Mouse (Mus musculus): ENCODE results near the gene Emc10. TPM values are rescaled to one million over a fixed set of nuclear protein-coding genes. Genes with fewer than 3 reads are reported as not detected.

Gene Emc10
- polyA plus RNA-seq, 2 experiments: 151 to 182 TPM

DNA sequence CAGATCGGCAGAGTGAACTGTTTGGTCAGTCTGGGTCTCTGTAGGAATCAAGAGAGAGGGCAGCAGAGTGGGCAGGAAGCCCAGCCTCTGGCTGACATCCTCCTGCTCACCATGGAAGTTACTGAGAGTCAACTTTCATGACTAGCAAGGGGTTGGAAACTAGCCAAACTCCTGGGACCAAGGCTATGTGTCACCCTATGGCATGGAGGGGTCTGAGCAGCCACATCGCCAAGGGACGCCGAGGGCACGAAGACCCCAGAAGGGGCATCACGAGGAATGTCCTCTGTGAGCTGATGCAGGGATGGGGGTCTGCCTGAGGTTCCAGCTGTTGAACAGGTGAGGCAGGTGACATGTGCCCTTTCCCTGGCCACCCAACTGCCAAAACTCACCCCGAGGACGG, 7.8 kb downstream of the Emc10 start:
- Histone ChIP-seq H3K4me1 (ENCODE audit: control insufficient read depth, insufficient read depth, low read length) (no peaks in the 10 kb centered on the region), H3K27ac (replicated peaks; ENCODE audit: low read depth, low read length) (no peak overlapping the region), H3K4me3 (replicated peaks; ENCODE audit: low read length) (no peak overlapping the region), H3K9me3 (ENCODE audit: control insufficient read depth, low read length) (no peaks in the 10 kb centered on the region), H3K9ac (ENCODE audit: low read depth, low read length, severe bottlenecking) (no peak overlapping the region), H3K36me3 (ENCODE audit: control insufficient read depth, insufficient read depth, low read length) (peaks cover 52% of the 10 kb centered on the region), H3K4me2 (replicated peaks; ENCODE audit: low read depth, low read length, severe bottlenecking) (no peak overlapping the region), H3K27me3 (ENCODE audit: control insufficient read depth, insufficient read depth, low read length) (no peaks in the 10 kb centered on the region)
- ATAC-seq (ENCODE audit: low FRiP score, low read depth) (no peak), DNase-seq (ENCODE audit: low spot score) (no peak)
- 88% methylated on average over 8 of the region's 8 CpGs for WGBS
- no peak for TF ChIP-seq POLR2A (IDR thresholded peaks at IDR 0.05; ENCODE audit: borderline replicate concordance, extremely low read depth, insufficient read depth, insufficient read length)

DNA sequence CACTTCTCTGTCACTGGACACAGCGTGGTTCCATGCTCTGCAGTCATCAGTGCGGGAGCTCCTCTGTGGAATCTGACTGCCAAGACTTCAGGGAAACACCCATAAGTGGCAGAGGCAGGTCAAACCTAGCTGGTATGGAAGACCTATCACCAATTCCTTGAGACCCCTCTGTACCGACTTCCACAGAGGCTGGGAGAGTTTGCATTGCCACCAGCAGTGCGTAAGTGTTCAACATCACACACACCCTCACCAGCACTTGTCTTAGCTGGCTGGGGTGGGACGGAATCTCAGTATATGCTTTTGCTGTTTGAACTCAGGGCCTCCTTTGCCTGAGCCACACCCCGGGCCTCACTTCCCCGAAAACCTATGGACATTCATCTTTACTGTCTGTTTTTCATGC, 8.4 kb downstream of the Emc10 start:
- H3K9ac ChIP-seq (ENCODE audit: low read depth, low read length, severe bottlenecking): no peak overlapping the region
- no peak for TF ChIP-seq POLR2A (IDR thresholded peaks at IDR 0.05; ENCODE audit: borderline replicate concordance, extremely low read depth, insufficient read depth, insufficient read length)
- peaks cover 49% of the 10 kb centered on the region for H3K36me3 ChIP-seq (ENCODE audit: control insufficient read depth, insufficient read depth, low read length)
- H3K4me2 ChIP-seq (replicated peaks; ENCODE audit: low read depth, low read length, severe bottlenecking): no peak overlapping the region
- H3K27ac ChIP-seq (replicated peaks; ENCODE audit: low read depth, low read length): no peak overlapping the region
- DNase-seq (ENCODE audit: low spot score): no peak
- H3K9me3 ChIP-seq (ENCODE audit: control insufficient read depth, low read length): no peaks in the 10 kb centered on the region
- ATAC-seq (ENCODE audit: low FRiP score, low read depth): no peak
- H3K4me1 ChIP-seq (ENCODE audit: control insufficient read depth, insufficient read depth, low read length): no peaks in the 10 kb centered on the region
- WGBS: 85% methylated on average over 7 of the region's 7 CpGs
- no peaks in the 10 kb centered on the region for H3K27me3 ChIP-seq (ENCODE audit: control insufficient read depth, insufficient read depth, low read length)
- no peak overlapping the region for H3K4me3 ChIP-seq (replicated peaks; ENCODE audit: low read length)

DNA sequence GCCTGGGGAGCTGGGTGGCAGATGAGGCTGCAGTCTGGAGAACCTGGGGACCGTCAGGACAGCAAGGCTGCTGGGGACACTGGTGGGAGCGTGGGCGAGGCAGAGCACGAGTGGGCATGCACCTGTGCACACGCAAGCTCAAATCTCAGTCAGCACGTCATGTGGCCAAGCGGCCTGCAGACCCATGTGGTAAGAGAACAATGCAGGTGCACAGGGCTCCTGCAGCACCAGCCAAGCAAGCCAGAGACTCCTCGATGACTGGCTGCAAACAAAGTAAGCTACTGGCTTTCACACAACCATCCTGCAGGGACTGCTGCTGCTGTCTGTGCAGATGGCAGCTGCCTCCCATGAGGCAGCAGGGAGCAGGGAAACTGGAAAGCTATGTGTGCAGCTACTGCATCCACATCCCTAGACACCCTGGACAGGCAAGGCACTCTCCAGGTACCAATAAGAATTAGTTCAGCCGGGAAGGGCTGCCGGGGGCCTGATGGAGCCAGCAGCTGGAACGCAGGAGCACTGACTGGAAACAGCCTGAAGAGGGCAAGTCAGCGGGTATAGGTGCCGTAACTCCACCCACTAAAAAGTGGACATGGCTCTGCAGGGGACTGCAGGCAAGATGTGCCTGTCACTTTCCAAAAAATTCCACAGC, 9.3 kb downstream of the Emc10 start:
- DNase-seq (ENCODE audit: low spot score): no peak
- Histone ChIP-seq H3K36me3 (ENCODE audit: control insufficient read depth, insufficient read depth, low read length) (peaks cover 40% of the 10 kb centered on the region), H3K4me2 (replicated peaks; ENCODE audit: low read depth, low read length, severe bottlenecking) (no peak overlapping the region), H3K4me1 (ENCODE audit: control insufficient read depth, insufficient read depth, low read length) (no peaks in the 10 kb centered on the region), H3K9me3 (ENCODE audit: control insufficient read depth, low read length) (no peaks in the 10 kb centered on the region), H3K27ac (replicated peaks; ENCODE audit: low read depth, low read length) (no peak overlapping the region), H3K4me3 (replicated peaks; ENCODE audit: low read length) (no peak overlapping the region), H3K9ac (ENCODE audit: low read depth, low read length, severe bottlenecking) (no peak overlapping the region), H3K27me3 (ENCODE audit: control insufficient read depth, insufficient read depth, low read length) (0 out of 2 replicates have a peak, but pooled peaks cover 4% of the 10 kb centered on the region)
- no peak for ATAC-seq (ENCODE audit: low FRiP score, low read depth)
- WGBS: 67% methylated on average over 13 of the region's 13 CpGs
- TF ChIP-seq POLR2A (IDR thresholded peaks at IDR 0.05; ENCODE audit: borderline replicate concordance, extremely low read depth, insufficient read depth, insufficient read length): no peak

DNA sequence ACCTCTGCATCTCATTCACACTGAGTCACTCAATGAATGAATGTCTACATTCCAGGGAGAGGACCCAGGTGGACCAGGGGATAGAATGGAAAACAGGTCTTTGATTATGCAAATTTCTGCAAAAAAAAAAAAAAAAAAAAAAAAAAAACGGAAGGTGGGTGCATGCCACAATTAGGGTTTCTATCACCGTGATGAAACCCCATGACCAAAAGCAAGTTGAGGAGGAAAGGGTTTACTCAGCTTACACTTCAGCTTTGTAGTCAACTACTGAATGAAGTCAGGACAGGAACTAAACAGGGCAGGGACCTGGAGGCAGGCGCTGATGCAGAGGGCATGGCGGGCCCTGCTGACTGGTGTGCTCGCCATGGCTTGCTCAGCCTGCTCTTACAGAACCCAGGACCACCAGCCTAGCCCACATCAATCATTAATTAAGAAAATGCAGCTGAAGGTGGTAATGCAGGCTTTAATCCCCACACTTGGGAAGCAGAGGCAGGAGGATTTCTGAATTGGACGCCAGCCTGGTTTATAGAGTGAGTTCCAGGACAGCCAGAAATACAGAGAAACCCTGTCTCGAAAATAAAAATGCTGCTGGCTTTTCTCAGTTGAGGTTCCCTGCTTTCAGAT, 10.6 kb downstream of the Emc10 start:
- H3K4me1 ChIP-seq (ENCODE audit: control insufficient read depth, insufficient read depth, low read length): no peaks in the 10 kb centered on the region
- H3K4me2 ChIP-seq (replicated peaks; ENCODE audit: low read depth, low read length, severe bottlenecking): no peak overlapping the region
- no peak overlapping the region for H3K4me3 ChIP-seq (replicated peaks; ENCODE audit: low read length)
- DNase-seq (ENCODE audit: low spot score): no peak
- WGBS: 75% methylated on average over 7 of the region's 7 CpGs
- H3K36me3 ChIP-seq (ENCODE audit: control insufficient read depth, insufficient read depth, low read length): peaks cover 26% of the 10 kb centered on the region
- H3K27me3 ChIP-seq (ENCODE audit: control insufficient read depth, insufficient read depth, low read length): 0 out of 2 replicates have a peak, but pooled peaks cover 4% of the 10 kb centered on the region
- no peak for TF ChIP-seq POLR2A (IDR thresholded peaks at IDR 0.05; ENCODE audit: borderline replicate concordance, extremely low read depth, insufficient read depth, insufficient read length)
- no peaks in the 10 kb centered on the region for H3K9me3 ChIP-seq (ENCODE audit: control insufficient read depth, low read length)
- ATAC-seq (ENCODE audit: low FRiP score, low read depth): no peak
- no peak overlapping the region for H3K9ac ChIP-seq (ENCODE audit: low read depth, low read length, severe bottlenecking)
- H3K27ac ChIP-seq (replicated peaks; ENCODE audit: low read depth, low read length): no peak overlapping the region

DNA sequence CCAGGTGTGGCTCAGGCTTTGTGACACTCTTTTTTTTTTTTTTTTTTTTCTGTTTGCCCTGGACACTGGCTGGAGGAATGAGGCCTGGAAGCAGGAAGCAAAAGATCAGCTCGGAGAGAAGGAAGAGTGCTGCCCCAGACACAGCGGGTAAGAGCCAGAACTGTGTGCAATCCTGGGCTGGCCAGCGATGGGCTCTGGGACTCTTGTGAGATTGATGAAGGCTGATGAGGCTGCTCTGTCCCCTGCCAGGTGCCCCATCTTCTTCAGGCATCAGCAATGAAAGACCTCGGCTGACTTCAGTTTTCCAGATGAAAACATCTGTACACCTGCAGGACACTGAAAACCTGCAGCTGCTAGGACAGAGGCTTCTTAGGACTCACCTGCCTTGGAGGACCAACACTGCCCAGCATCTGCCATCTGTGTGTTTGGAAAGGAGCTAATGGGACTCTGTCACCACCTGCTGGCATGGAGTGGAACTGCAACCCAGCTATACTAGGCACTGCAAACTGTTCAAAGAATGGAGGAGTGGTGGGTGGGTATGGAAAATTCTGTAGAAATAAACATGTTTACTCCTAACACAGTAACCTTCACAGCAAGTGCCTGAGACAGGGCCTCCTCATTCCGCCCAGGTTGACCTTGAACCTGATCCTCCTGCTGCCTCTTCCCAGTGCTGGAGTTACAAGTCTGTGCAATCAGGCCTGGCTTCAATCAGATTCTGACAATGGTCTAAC, 11.3 kb downstream of the Emc10 start:
- ATAC-seq (ENCODE audit: low FRiP score, low read depth) (peak; percentile 62), DNase-seq (ENCODE audit: low spot score) (peak; percentile 82)
- Histone ChIP-seq H3K36me3 (ENCODE audit: control insufficient read depth, insufficient read depth, low read length) (peaks cover 20% of the 10 kb centered on the region), H3K27me3 (ENCODE audit: control insufficient read depth, insufficient read depth, low read length) (0 out of 2 replicates have a peak, but pooled peaks cover 4% of the 10 kb centered on the region), H3K27ac (replicated peaks; ENCODE audit: low read depth, low read length) (no peak overlapping the region), H3K9ac (ENCODE audit: low read depth, low read length, severe bottlenecking) (no peak overlapping the region), H3K4me3 (replicated peaks; ENCODE audit: low read length) (no peak overlapping the region), H3K9me3 (ENCODE audit: control insufficient read depth, low read length) (no peaks in the 10 kb centered on the region), H3K4me2 (replicated peaks; ENCODE audit: low read depth, low read length, severe bottlenecking) (no peak overlapping the region), H3K4me1 (ENCODE audit: control insufficient read depth, insufficient read depth, low read length) (no peaks in the 10 kb centered on the region)
- peak; percentile 15; the same call in 1 of the 2 replicates for TF ChIP-seq POLR2A (IDR thresholded peaks at IDR 0.05; ENCODE audit: borderline replicate concordance, extremely low read depth, insufficient read depth, insufficient read length)
- 45% methylated on average over 5 of the region's 5 CpGs for WGBS
